Mouse (Mus musculus): ENCODE data around the gene Lrriq1.
A peak's percentile ranks its signal among the peaks of the same experiment; 100 is the strongest.

The Lrriq1 gene

DNA sequence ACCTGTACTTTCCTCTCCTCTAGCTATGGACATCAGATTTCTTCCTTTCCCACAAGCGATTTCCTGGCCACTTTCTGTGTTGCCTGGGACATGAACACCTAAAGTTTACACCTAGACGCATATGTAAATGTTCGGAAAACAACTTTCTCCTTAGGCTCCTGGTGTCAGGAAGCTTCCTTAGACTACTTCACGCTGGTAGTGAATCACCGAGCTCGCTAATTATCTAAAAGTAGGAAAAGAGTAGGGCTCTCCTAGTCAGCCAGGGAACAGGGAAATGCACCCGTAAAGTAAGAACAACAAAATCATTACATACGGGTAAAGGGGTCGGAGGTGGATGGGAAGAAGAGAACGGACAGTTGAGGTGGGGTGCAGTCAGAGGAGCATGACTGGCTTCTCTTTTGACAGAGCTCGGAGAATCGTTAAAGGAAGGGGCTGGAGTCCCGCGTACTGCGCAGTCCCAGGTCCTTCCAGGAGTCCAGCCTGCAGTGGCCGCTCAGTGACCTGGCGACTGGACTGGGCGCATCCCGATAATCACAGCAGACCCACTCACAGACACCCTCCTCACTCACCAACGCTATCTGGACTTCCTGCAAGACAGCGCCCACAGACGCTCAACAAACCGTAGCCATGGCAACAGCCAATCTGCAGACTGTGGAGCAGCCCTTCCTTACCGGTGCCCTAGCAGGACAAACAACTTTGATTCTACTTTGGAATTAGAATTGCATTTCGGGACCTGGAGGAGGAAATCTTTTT lies at the start of gene Lrriq1:
Lrriq1 (minus strand) TSS at position 616 of the 753 bp plus-strand sequence.
- peak; percentile 80 for DNase-seq

GRCm38 (mm10) chr10:103253842-103254803 lies 18.0 kb upstream of the Lrriq1 start:
- DNase-seq, result no peak

GRCm38 (mm10) chr10:103236460-103236772 lies 294 bp upstream of the Lrriq1 start:
- no peak for DNase-seq

- DNase-seq, result no peak
These were observed 9.5 kb downstream of the Lrriq1 start for GRCm38 (mm10) chr10:103226646-103227045.

DNA sequence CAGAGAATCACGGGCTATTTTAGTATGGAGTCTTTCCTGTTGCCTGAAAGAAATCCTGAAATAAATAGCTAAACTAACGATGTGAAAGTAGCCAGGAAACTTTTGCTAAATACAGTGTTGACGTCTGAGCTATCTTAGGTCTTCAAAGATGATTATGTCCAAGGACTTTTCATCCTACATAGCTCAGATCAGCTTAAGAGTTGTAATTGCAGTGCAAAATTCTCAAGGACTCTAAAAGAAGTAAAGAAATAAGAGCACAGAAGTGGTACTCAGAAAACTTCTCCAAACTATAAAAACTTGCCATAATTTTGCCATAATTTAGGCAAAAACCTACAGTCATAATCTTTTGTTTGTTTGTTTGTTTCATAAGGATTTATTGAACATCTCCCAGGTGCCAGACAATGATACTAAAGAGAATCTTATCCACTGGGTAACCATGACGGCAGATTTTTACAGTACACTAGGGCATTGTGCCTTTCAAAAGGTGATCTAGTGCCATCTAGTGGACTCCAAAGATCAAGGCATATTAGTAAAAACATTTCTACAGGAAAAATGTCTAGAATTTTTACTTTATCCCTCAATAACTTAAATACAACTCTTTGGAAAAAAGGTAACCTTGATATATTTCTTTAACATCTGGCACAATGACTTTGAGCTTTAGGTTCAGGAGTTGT lies 41.3 kb downstream of the Lrriq1 start:
- no peak for DNase-seq

DNA sequence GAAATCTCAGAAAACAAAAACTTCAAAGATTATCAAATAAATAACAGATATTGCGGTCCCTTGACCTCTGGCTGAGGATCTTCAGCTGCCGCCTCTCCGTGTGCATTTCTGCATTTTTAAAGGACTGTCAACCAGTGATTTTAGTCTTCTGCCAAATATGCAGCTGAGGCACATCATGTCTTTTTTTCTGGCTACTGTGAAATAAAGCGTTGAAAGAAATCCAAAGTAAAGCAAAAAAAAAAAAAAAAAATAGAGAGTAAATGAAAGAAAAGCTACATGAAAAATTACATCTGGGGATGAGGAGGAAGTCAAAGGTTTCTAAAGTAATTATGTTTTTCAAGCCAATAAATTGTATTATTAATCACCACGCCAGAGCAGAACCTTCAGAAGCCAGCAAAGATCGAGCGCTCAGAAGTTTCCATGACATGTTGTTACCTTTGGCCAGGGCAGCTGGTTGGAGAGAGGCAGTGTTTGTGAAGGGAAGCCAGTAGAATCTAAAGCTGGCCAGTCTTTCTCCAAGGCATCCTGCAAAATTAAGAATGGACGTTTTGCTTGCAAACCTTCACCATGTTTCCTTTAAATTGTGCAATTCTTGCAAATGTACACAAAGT lies 90.2 kb downstream of the Lrriq1 start:
- DNase-seq, result no peak

- DNase-seq, result no peak
These were observed 91.0 kb downstream of the Lrriq1 start for GRCm38 (mm10) chr10:103144927-103145768.

GRCm38 (mm10) chr10:103142526-103142925 lies 93.6 kb downstream of the Lrriq1 start:
- no peak for DNase-seq

DNA sequence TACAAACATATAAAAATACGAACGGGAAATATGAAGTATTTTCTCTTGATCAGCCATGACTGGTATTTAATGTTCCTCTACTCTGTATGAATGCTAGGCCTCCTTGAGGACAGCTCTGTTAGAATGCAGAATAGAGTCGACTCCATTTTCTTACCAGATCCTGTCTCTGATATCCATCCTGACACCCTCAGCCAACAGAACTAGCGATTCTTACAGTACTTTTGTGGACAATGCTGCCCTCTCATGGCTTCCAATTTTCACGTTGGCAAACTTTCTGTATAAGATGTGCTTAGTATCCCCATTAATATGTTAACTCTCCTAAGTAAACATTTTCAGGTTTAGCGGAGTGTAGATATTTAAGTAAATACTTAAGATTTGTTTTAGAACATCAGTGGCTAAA lies 94.6 kb downstream of the Lrriq1 start:
- peak; percentile 11 for DNase-seq

GRCm38 (mm10) chr10:103140609-103141008 lies 95.5 kb downstream of the Lrriq1 start:
- no peak for DNase-seq

- no peak for DNase-seq
These were observed 121.5 kb downstream of the Lrriq1 start for GRCm38 (mm10) chr10:103114629-103115028.

GRCm38 (mm10) chr10:103108090-103108489 lies 128.0 kb downstream of the Lrriq1 start:
- no peak for DNase-seq

DNA sequence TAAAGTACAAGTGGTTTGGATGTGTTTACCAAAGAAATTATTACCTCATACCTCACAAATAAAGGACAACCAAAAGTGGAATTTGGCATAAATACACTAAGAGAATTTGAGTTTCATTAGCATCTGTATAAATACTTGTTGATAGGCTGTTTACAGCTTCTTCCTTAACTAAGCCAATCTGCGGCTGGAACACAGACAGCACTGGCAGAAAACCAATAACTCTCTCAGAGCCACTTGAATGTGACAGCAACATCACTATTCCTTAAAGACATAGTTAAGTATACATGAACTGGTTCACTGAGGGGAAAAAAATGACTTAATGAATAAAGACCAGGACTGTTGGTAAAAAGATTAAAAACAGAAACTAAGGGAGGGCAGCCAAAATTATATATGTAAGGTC lies 150.0 kb downstream of the Lrriq1 start:
- no peak for DNase-seq

DNA sequence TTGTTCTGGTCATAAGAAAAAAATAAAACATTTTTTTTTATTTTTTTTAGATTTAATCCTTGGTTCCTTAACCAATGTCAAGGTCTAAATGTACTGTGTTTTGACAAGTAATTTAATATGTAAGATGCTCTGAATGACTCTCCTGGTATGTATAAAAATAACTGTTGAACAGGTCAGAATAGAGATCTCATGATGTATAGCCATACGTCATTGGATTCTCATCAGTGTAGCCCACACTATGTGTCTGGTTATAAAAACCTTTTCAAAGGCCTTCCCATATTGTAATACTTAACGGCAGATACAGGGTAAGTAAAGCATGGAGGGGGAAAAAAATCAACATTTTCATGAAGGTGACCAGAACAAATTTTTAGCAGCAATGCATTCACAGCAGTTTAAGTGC lies 186.5 kb downstream of the Lrriq1 start:
- no peak for DNase-seq

DNA sequence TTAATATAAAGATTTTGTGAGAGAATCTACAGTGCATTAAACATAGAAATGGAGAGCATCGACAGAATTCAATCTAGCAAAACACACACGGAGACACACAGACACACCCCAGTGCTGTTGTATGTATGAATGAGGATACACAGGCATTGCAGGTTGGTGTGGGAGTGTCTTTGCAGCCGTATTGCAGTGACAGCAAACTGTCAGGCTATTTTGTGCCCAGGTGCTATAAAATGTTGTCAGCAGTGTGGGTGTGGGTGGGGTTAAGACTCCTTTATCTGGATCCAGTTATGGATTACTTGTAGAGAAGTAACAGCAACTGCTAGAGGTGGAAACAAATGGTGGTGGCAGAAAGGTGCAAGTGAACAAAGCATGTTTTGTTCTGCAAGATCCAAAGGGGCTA lies 189.5 kb downstream of the Lrriq1 start:
- DNase-seq, result no peak

- DNase-seq, result no peak
These were observed 191.1 kb downstream of the Lrriq1 start for GRCm38 (mm10) chr10:103045019-103045418.

DNA sequence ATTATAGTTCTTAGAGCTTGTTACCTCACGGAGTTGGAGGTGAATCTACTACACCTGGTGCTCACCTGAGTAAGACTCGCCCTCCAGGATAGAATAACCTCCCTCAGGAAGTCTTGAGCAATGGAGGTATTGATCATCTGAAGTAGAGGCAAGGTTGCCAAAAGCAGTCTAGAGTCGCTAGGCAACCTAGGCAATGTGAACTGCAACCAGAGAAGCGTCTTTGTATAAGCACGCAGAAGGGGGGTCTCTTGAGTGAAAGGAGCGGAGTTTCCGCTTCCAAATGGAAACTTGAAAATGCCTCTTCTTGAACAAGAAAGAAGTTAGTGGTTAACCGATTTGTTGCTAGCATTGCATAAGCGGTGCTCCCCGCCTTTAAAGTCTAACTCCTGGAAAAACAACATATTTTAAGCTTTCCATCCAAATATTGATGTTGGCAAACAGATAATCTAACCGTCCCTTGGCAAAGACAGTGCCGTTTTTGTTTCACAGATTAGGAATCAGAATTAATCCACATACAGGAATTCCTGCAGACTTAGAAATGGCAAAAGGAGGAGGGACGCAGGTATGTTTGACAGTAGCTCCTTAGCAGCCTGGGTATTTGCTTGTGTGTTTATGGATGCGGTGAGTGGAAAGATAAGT lies 201.0 kb downstream of the Lrriq1 start:
- DNase-seq, result no peak

- DNase-seq, result no peak
These were observed 205.2 kb downstream of the Lrriq1 start for GRCm38 (mm10) chr10:103030931-103031330.

DNA sequence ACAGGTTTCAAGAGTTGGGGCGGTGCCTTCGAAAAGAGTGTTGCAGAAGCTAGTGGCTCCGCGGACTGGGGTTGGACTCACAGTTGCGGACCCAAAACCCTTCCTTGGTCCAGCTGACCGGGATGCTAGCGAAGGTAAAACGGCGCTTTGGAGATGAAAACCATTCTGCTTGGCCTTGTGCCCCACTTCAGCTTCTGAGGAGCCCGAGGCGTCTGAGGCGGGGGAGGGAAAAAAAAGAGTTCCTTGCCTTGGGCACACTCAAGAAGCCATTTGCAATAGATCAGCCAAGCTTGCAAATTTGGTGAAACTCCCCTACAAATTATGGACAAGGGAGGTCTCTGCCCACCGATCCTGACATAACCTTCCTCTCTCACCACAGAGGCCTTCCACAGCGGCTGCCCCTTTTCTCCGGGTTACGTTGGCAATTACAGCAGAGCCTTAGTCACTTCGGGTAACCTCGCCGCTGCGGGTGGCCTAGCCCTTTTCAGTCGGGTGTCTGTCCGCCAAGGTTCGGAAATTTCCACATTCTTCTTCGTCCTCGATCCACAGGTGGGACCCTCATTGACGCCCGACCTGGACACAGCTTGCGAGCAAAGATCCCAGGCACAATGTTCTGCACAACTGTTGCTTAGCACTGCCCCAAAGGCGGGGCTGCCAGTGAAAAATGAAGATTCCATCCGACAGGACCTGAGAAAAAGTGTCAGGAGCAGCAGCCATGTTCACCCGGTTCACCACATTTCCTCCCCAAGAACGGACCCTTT lies 206.2 kb downstream of the Lrriq1 start, which contains the start of gene Alx1:
Alx1 (minus strand) TSS at position 486 of the 761 bp plus-strand sequence.
- DNase-seq, result no peak

GRCm38 (mm10) chr10:103029132-103029729 lies 206.9 kb downstream of the Lrriq1 start:
- DNase-seq, result no peak
